Mouse (Mus musculus): ENCODE results near the gene Gm42906.

- TF ChIP-seq CTCF (IDR thresholded peaks at IDR 0.05; ENCODE audit: insufficient read depth, low read depth, low read length) (no peak), POLR2A (IDR thresholded peaks at IDR 0.05; ENCODE audit: insufficient read depth, low read depth, low read length) (no peak)
Observed at GRCm38 (mm10) chr5:151196603-151197272, 231.2 kb downstream of the Gm42906 start.

All from olfactory bulb, adult 2 months (tissue).